Mouse (Mus musculus) G1E (cell line): ENCODE data around the gene D10Jhu81e. TPM values are rescaled to one million over a fixed set of nuclear protein-coding genes. Genes with fewer than 3 reads are reported as not detected.

Source experiments
- ATAC-seq: 2 replicates; pipeline ENCODE4 v1.8.0; 2016; ENCODE audit warnings: mild to moderate bottlenecking; ENCODE audit not compliant: insufficient number of reproducible peaks, poor library complexity, low FRiP score, severe bottlenecking; ENCODE audit errors: extremely low read depth
- DNase-seq: peaks from one replicate; pipeline ENCODE4 v3.0.0; 2012; ENCODE audit warnings: low spot score
- H3K27me3 ChIP-seq: 2 replicates; pipeline ENCODE4 v1.6.1; 2012; ENCODE audit warnings: mild to moderate bottlenecking, low read length, inconsistent platforms; ENCODE audit not compliant: insufficient read depth
- H3K36me3 ChIP-seq: replicated peaks from 2 replicates; pipeline ENCODE3; 2012; ENCODE audit warnings: mild to moderate bottlenecking, inconsistent platforms
- H3K4me1 ChIP-seq: 2 replicates; pipeline ENCODE4 v1.6.1; 2012; ENCODE audit warnings: low read depth, low read length, inconsistent platforms, mixed read lengths; ENCODE audit not compliant: insufficient read depth
- H3K4me3 ChIP-seq: 2 replicates; pipeline ENCODE4 v1.5.1; 2012; ENCODE audit warnings: low read depth, mild to moderate bottlenecking, inconsistent platforms, low read length, moderate library complexity, mixed read lengths
- H3K9me3 ChIP-seq: replicated peaks from 2 replicates; pipeline ENCODE4 v1.6.1; 2012; ENCODE audit warnings: inconsistent platforms
- CTCF ChIP-seq: IDR thresholded peaks from 2 replicates; pipeline ENCODE4 v1.5.1; 2012; ENCODE audit warnings: low read depth, low read length, inconsistent platforms, mixed read lengths
- GATA1 ChIP-seq: IDR thresholded peaks from 2 replicates; pipeline ENCODE4 v1.6.1; 2012; ENCODE audit warnings: borderline replicate concordance, low read length, inconsistent platforms, mixed read lengths
- GATA2 ChIP-seq: IDR thresholded peaks from 2 replicates; pipeline ENCODE4 v1.6.1; 2012; ENCODE audit warnings: low read depth, low read length, inconsistent platforms, borderline replicate concordance
- POLR2AphosphoS5 ChIP-seq: IDR thresholded peaks from 2 replicates; pipeline ENCODE4 v1.6.1; 2012; ENCODE audit warnings: low read depth, low read length, inconsistent platforms; ENCODE audit not compliant: insufficient replicate concordance
- TAL1 ChIP-seq: conservative IDR thresholded peaks from 2 replicates; pipeline ENCODE4 v1.6.1; 2012; ENCODE audit warnings: low read depth, low read length, inconsistent platforms, mixed read lengths
- polyA plus RNA-seq: library from polyadenylated mRNA; stranded (reverse); fragments of >175 nt; gene quantifications from 2 replicates; pipeline ENCODE4 v1.2.3, GENCODE M21; 2012
- total RNA-seq, 2 experiments: library from RNA; stranded (forward) in 1 of 2; stranded (reverse) in 1 of 2; fragments of 200-1000 nt in 1 of 2; fragments of >200 nt in 1 of 2; fragmentation: Nextera tagmentation in 1 of 2; gene quantifications; 2 replicates each; pipeline ENCODE4 v1.2.3; 2014 to 2017

Gene D10Jhu81e
- total and polyA plus RNA-seq, 3 experiments, result 36.3 to 106 (median 88.4) TPM

DNA sequence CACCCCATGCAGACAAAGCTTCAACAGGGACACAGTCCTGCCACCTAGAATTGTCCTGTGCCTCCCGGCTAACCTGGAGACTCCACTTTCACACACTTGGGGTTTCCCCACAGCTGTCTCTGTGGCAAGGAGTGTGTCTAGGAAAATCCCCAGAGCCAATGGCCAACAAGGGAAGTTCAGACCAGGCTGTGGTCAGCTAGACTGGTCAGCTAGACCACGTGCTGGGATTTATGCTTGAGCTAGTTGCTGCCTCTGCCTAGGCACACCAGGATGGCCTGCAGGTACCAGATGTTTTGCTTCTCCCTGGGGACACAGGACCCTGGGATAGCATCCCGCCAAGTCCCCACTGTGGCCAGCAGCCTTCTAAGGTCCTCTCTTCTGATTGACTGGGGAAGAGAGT is 32.4 kb downstream of the D10Jhu81e start:
- Histone ChIP-seq H3K4me1 (no peaks in the 10 kb centered on the region), H3K9me3 (no peaks in the 10 kb centered on the region), H3K4me3 (no peak overlapping the region), H3K27me3 (peaks cover 6% of the 10 kb centered on the region), H3K36me3 (no peaks in the 10 kb centered on the region)
- ATAC-seq (no peak), DNase-seq (no peak)
- TF ChIP-seq TAL1 (no peak), GATA1 (no peak), POLR2AphosphoS5 (no peak), CTCF (no peak), GATA2 (no peak)

DNA sequence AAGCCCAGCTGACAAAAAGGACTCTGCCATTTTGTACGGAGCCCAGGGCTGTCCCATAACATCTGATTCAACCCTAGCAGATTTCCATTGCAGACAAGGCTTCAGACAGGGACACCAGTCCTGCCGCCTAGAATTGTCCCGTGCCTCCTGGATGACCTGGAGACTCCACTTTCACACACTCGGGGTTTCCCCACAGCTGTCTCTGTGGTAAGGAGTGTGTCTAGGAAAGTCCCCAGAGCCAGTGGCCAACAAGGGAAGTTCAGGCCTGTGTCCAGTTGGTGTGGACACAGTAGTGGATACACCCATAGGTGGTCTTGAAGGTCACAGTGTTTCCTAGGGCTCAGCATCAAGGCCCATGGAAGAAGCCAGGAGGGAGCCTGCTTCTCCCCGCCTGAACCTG is 33.6 kb downstream of the D10Jhu81e start:
- TF ChIP-seq CTCF (no peak), POLR2AphosphoS5 (no peak), GATA1 (no peak), TAL1 (no peak), GATA2 (no peak)
- H3K27me3 ChIP-seq, result peaks cover 6% of the 10 kb centered on the region
- no peaks in the 10 kb centered on the region for H3K36me3 ChIP-seq
- H3K9me3 ChIP-seq, result no peaks in the 10 kb centered on the region
- no peak overlapping the region for H3K4me3 ChIP-seq
- H3K4me1 ChIP-seq, result no peaks in the 10 kb centered on the region
- ATAC-seq (no peak), DNase-seq (no peak)

GRCm38 (mm10) chr10:78134975-78135798 is 34.4 kb downstream of the D10Jhu81e start:
- no peaks in the 10 kb centered on the region for H3K9me3 ChIP-seq
- H3K36me3 ChIP-seq, result no peaks in the 10 kb centered on the region
- H3K4me1 ChIP-seq, result no peaks in the 10 kb centered on the region
- DNase-seq (no peak), ATAC-seq (no peak)
- no peak overlapping the region for H3K4me3 ChIP-seq
- peaks cover 6% of the 10 kb centered on the region for H3K27me3 ChIP-seq
- TF ChIP-seq GATA1, result no peak
- no peak for TF ChIP-seq TAL1
- TF ChIP-seq POLR2AphosphoS5, result no peak
- TF ChIP-seq GATA2, result no peak
- no peak for TF ChIP-seq CTCF

DNA sequence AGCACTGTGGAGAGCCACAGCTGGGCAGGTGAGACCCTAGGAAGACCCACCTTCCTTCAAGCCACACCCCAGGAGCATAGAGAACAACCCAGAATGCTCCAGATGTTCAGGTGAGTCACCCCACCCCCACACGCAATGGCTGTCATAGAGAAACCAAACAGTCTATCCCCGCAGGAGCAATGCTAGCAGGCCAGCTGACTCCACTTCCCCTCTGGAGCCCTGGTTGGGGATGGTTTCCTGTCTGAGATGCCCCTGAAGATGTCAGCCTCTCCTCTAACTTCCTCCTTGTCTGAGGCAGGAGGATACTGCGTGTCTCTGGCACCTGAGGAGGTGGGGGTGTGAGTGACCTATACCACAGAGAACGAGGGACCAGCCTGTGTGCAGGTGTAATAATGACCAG is 35.2 kb downstream of the D10Jhu81e start:
- TF ChIP-seq POLR2AphosphoS5 (no peak), TAL1 (no peak), GATA2 (no peak), CTCF (no peak), GATA1 (no peak)
- DNase-seq (no peak), ATAC-seq (no peak)
- Histone ChIP-seq H3K36me3 (no peaks in the 10 kb centered on the region), H3K9me3 (no peaks in the 10 kb centered on the region), H3K4me1 (no peaks in the 10 kb centered on the region), H3K27me3 (peaks cover 8% of the 10 kb centered on the region), H3K4me3 (no peak overlapping the region)

DNA sequence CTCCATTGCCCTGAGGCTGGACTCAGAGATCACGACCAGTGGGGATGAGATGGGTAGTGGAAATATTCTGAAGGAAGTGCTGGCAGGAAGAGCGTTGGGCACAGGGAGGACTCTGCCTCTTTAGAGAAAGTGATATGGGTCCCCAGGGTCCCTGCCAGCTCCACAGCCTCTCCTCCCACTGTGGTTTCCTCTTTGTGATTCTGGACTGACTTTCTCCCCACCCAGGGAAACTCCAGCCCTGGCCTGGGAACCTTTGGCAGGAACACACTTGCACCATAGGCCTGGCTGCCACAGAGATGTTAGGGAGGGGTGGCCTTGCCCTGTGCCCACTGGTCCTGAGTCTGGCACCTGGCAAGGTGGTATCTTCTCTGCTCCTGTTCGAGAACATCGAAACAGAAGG is 39.6 kb downstream of the D10Jhu81e start:
- no peaks in the 10 kb centered on the region for H3K4me1 ChIP-seq
- no peaks in the 10 kb centered on the region for H3K36me3 ChIP-seq
- TF ChIP-seq CTCF (no peak), GATA1 (no peak), GATA2 (no peak), TAL1 (no peak)
- H3K4me3 ChIP-seq, result no peak overlapping the region
- DNase-seq (no peak), ATAC-seq (no peak)
- H3K9me3 ChIP-seq, result no peaks in the 10 kb centered on the region
- peaks cover 13% of the 10 kb centered on the region for H3K27me3 ChIP-seq

- Histone ChIP-seq H3K4me3 (no peak overlapping the region), H3K36me3 (no peaks in the 10 kb centered on the region), H3K4me1 (no peaks in the 10 kb centered on the region), H3K27me3 (peaks cover 9% of the 10 kb centered on the region), H3K9me3 (no peaks in the 10 kb centered on the region)
- no peak for ATAC-seq
- no peak for DNase-seq
- TF ChIP-seq CTCF (no peak), GATA1 (no peak), GATA2 (no peak), POLR2AphosphoS5 (no peak), TAL1 (no peak)
Observed at GRCm38 (mm10) chr10:78129423-78129822, 40.2 kb downstream of the D10Jhu81e start.
